Mouse (Mus musculus): ENCODE results near the gene Mrpl9. TPM values are rescaled to one million over a fixed set of nuclear protein-coding genes. Genes with fewer than 3 reads are reported as not detected.
A peak's percentile ranks its signal among the peaks of the same experiment; 100 is the strongest.

Gene Mrpl9
- polyA plus RNA-seq, 1 experiment from 2014 or later: 47.6 TPM

DNA sequence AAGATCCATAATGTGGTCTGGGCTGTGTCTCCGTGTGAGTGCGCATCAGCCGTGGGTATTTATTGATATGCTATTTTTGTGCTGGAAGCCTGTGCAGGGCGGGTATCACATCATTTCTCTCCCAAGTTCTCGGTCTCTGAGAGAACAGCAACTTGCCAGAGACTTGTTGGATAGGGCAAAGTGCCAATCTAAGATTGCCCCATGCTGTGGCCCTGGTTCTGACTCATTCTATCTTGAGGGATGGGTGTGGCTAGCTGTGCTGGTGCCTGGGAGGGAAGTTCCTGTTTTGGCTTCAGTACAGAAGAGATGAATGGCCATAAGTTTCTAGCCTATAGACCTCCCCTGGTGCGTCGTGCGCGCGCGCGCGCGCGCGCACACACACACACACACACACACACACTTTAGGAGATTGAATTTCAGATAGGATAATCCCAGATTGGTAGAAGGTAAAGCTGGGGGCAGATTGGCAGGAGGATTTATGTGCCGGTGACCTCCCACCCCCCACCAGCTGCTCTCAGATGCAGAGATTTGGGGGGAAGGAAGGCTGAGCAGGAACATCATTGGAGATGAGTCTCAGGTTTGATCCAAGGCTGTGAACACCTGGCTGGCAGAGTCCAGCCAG lies 39.8 kb downstream of the Mrpl9 start:
- Histone ChIP-seq H3K27ac (replicated peaks) (0 out of 2 replicates have a peak overlapping the region, but pooled peaks have one; percentile 49), H3K36me3 (ENCODE audit: control insufficient read depth, insufficient read depth, low read length) (no peaks in the 10 kb centered on the region)
- DNase-seq (ENCODE audit: low spot score): peak; percentile 63

DNA sequence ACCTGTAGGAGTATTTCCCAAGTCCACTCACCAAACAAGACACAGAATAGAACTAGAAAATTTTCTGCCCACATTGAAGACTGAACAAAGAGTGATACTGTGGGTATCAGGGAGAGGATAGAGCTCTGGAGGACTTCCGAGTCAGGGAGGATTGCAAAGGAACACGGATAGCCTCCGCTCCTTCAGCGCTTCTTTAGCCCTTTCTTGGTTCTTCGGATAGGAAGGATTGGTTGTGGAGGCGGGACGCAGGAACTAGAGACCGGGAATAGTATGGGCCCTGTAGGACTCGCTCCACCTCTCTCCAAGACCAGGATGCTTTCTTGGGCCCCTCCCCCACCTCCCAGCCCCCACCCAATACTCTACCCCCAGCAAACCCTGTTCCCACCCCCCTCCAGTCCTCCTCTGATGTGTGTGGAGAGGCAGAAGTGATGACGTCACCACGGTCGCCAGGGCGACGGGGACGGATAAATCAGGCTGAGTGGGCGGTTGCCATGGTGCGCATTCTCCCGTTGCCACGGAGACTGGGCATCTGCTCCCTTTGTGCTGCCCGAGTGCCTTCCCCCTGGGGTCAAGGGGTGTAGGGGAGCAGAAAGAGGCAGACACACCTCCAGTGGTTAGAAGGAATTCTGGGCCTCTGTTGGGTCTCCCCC lies 40.8 kb downstream of the Mrpl9 start:
- no peak for ATAC-seq (ENCODE audit: low FRiP score, low TSS enrichment)
- 32% methylated on average over 20 of the region's 20 CpGs for WGBS
- TF ChIP-seq CTCF (IDR thresholded peaks at IDR 0.05; ENCODE audit: low read depth) (no peak), EP300 (optimal IDR thresholded peaks at IDR 0.05) (no peak)

More for the DNA sequence above, 39.8 kb downstream of the Mrpl9 start:
- H3K27me3 ChIP-seq (ENCODE audit: control insufficient read depth, insufficient read depth, low read length): no peaks in the 10 kb centered on the region
- H3K4me2 ChIP-seq (replicated peaks; ENCODE audit: low read depth): no peak overlapping the region
- H3K4me3 ChIP-seq (ENCODE audit: low read depth, low read length): no peak overlapping the region
- no peaks in the 10 kb centered on the region for H3K4me1 ChIP-seq (replicated peaks; ENCODE audit: control insufficient read depth, insufficient read depth)
- WGBS: 73% methylated on average over 17 of the region's 17 CpGs
- no peak overlapping the region for H3K9ac ChIP-seq (ENCODE audit: low read length)
- peak; percentile 65 for ATAC-seq (ENCODE audit: low FRiP score, low TSS enrichment)
- TF ChIP-seq CTCF (IDR thresholded peaks at IDR 0.05; ENCODE audit: low read depth) (no peak), EP300 (optimal IDR thresholded peaks at IDR 0.05) (no peak)
- H3K9me3 ChIP-seq (ENCODE audit: control insufficient read depth, low read length): no peaks in the 10 kb centered on the region

DNA sequence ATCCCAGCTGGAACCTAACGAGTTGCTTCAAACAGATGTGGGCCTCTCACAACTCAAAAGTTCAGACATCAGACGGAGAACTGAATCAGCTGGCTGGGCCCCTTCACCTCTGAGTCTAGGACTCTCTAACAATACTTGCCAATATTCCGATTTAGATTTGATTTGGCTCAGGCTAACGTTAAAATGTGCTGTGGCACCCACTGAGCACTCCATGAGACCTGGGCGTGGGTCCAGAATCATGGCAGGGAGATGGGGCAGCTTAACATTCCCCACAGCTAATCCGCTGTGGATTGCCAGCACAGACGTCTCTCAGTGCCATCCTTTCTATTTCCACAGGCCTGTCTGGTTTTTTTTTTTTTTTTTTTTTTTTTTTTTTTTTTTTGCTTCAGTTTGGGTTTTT lies 42.8 kb downstream of the Mrpl9 start:
- TF ChIP-seq CTCF (IDR thresholded peaks at IDR 0.05; ENCODE audit: low read depth) (no peak), EP300 (optimal IDR thresholded peaks at IDR 0.05) (no peak)
- ATAC-seq (ENCODE audit: low FRiP score, low TSS enrichment): no peak
- no peak overlapping the region for H3K4me2 ChIP-seq (replicated peaks; ENCODE audit: low read depth)
- no peak overlapping the region for H3K4me3 ChIP-seq (ENCODE audit: low read depth, low read length)
- no peak for DNase-seq (ENCODE audit: low spot score)
- 58% methylated on average over 7 of the region's 7 CpGs for WGBS
- H3K9me3 ChIP-seq (ENCODE audit: control insufficient read depth, low read length): no peaks in the 10 kb centered on the region
- H3K36me3 ChIP-seq (ENCODE audit: control insufficient read depth, insufficient read depth, low read length): no peaks in the 10 kb centered on the region; the same call in 1 of the 2 replicates
- H3K27ac ChIP-seq (replicated peaks): no peak overlapping the region
- H3K9ac ChIP-seq (ENCODE audit: low read length): no peak overlapping the region
- no peaks in the 10 kb centered on the region for H3K27me3 ChIP-seq (ENCODE audit: control insufficient read depth, insufficient read depth, low read length)
- H3K4me1 ChIP-seq (replicated peaks; ENCODE audit: control insufficient read depth, insufficient read depth): no peaks in the 10 kb centered on the region

More for the DNA sequence above, 40.8 kb downstream of the Mrpl9 start:
- H3K27ac ChIP-seq (replicated peaks): no peak overlapping the region
- H3K9ac ChIP-seq (ENCODE audit: low read length): no peak overlapping the region
- H3K27me3 ChIP-seq (ENCODE audit: control insufficient read depth, insufficient read depth, low read length): no peaks in the 10 kb centered on the region
- no peak overlapping the region for H3K4me2 ChIP-seq (replicated peaks; ENCODE audit: low read depth)
- H3K4me1 ChIP-seq (replicated peaks; ENCODE audit: control insufficient read depth, insufficient read depth): no peaks in the 10 kb centered on the region
- no peaks in the 10 kb centered on the region for H3K36me3 ChIP-seq (ENCODE audit: control insufficient read depth, insufficient read depth, low read length)
- no peaks in the 10 kb centered on the region for H3K9me3 ChIP-seq (ENCODE audit: control insufficient read depth, low read length)
- peak; percentile 55 for DNase-seq (ENCODE audit: low spot score)
- H3K4me3 ChIP-seq (ENCODE audit: low read depth, low read length): no peak overlapping the region

DNA sequence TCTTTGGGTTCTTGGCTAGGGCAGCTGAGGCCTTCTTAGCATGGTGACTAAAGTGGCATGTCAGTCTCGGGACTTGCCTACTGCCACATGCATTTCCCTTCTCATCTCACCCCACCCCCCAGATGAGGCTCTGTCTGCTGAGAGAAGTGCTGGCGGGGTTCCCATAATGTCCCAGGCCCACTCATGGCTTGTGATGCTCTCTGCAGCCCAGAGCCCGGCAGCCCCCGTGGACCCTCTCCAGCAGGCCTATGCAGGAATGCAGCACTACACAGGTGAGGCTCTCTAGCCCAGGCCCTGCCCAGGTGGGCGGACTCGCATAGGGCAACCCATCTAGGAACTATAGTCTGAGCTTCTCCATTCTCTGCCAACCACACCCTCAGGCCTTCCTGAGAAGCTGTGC lies 44.5 kb downstream of the Mrpl9 start:
- H3K27ac ChIP-seq (replicated peaks): no peak overlapping the region
- DNase-seq (ENCODE audit: low spot score): no peak
- H3K4me1 ChIP-seq (replicated peaks; ENCODE audit: control insufficient read depth, insufficient read depth): no peaks in the 10 kb centered on the region
- 61% methylated on average over 6 of the region's 6 CpGs for WGBS
- no peak overlapping the region for H3K9ac ChIP-seq (ENCODE audit: low read length)
- no peak overlapping the region for H3K4me2 ChIP-seq (replicated peaks; ENCODE audit: low read depth)
- no peak overlapping the region for H3K4me3 ChIP-seq (ENCODE audit: low read depth, low read length)
- H3K36me3 ChIP-seq (ENCODE audit: control insufficient read depth, insufficient read depth, low read length): no peaks in the 10 kb centered on the region; the same call in 1 of the 2 replicates
- H3K27me3 ChIP-seq (ENCODE audit: control insufficient read depth, insufficient read depth, low read length): no peaks in the 10 kb centered on the region
- no peak for ATAC-seq (ENCODE audit: low FRiP score, low TSS enrichment)
- no peaks in the 10 kb centered on the region for H3K9me3 ChIP-seq (ENCODE audit: control insufficient read depth, low read length)
- TF ChIP-seq CTCF (IDR thresholded peaks at IDR 0.05; ENCODE audit: low read depth): no peak
- TF ChIP-seq EP300 (optimal IDR thresholded peaks at IDR 0.05): no peak

DNA sequence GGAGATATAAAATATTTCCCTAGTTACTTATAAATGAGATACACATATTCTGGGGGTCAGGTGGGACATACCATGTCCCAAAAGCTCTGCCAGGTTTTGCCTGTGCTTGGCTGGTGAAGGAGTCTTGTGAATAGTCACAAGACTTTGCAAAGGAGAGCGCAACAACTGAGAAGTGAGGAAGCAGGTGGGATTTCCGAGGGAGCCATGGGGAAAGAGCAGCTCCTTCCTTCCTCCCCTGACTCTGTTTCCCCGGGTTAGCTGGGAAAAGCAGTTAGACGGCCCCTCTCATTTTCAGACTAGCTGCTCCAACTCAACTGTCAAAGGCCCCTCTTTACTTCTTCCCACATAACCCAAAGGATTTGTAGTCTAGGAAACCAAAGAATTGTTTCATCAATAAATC lies 54.0 kb downstream of the Mrpl9 start:
- 86% methylated on average over 4 of the region's 4 CpGs for WGBS

More for the DNA sequence above, 54.0 kb downstream of the Mrpl9 start:
- Histone ChIP-seq H3K36me3 (ENCODE audit: control insufficient read depth, insufficient read depth, low read length) (peaks cover 6% of the 10 kb centered on the region; the same call in 1 of the 2 replicates), H3K9ac (ENCODE audit: low read length) (no peak overlapping the region), H3K4me2 (replicated peaks; ENCODE audit: low read depth) (no peak overlapping the region), H3K4me1 (replicated peaks; ENCODE audit: control insufficient read depth, insufficient read depth) (no peaks in the 10 kb centered on the region), H3K27me3 (ENCODE audit: control insufficient read depth, insufficient read depth, low read length) (no peaks in the 10 kb centered on the region), H3K27ac (replicated peaks) (no peak overlapping the region), H3K9me3 (ENCODE audit: control insufficient read depth, low read length) (no peaks in the 10 kb centered on the region), H3K4me3 (ENCODE audit: low read depth, low read length) (no peak overlapping the region)
- DNase-seq (ENCODE audit: low spot score) (no peak), ATAC-seq (ENCODE audit: low FRiP score, low TSS enrichment) (no peak)
- TF ChIP-seq EP300 (optimal IDR thresholded peaks at IDR 0.05): no peak
- TF ChIP-seq CTCF (IDR thresholded peaks at IDR 0.05; ENCODE audit: low read depth): no peak

Other genes starting within 250 kb of the Mrpl9 start
- gene Gm5286, start 246.6 kb upstream of the Mrpl9 start, polyA plus RNA-seq (2015; fragmentation: Nextera tagmentation; extraction: Ambion mirVana): 0.06 TPM in 1 of 2 replicates, not detected in the other
- not detected in 2 replicates for gene Gm4778, start 179.3 kb upstream of the Mrpl9 start, polyA plus RNA-seq (2015; fragmentation: Nextera tagmentation; extraction: Ambion mirVana)
- gene Them4, start 133.2 kb upstream of the Mrpl9 start, polyA plus RNA-seq (2015; fragmentation: Nextera tagmentation; extraction: Ambion mirVana): 10.2 and 10.4 TPM in 2 replicates
- gene Them5, start 101.2 kb upstream of the Mrpl9 start, polyA plus RNA-seq (2015; fragmentation: Nextera tagmentation; extraction: Ambion mirVana): 126 and 146 TPM in 2 replicates
- 0.82 and 1.5 TPM in 2 replicates for gene C2cd4d, start 80.9 kb upstream of the Mrpl9 start, polyA plus RNA-seq (2015; fragmentation: Nextera tagmentation; extraction: Ambion mirVana)
- gene Rorc, start 70.5 kb upstream of the Mrpl9 start, polyA plus RNA-seq (2015; fragmentation: Nextera tagmentation; extraction: Ambion mirVana): 7.5 and 8.8 TPM in 2 replicates
- gene Lingo4, start 44.8 kb upstream of the Mrpl9 start, polyA plus RNA-seq (2015; fragmentation: Nextera tagmentation; extraction: Ambion mirVana): 0.42 TPM in 2 replicates
- gene Tdrkh, start 30.0 kb upstream of the Mrpl9 start, polyA plus RNA-seq (2015; fragmentation: Nextera tagmentation; extraction: Ambion mirVana): 3.8 and 4.0 TPM in 2 replicates
- gene Oaz3, start 597 bp downstream of the Mrpl9 start, polyA plus RNA-seq (2015; fragmentation: Nextera tagmentation; extraction: Ambion mirVana): 0.21 and 0.28 TPM in 2 replicates
- gene Celf3, start 35.0 kb downstream of the Mrpl9 start, polyA plus RNA-seq (2015; fragmentation: Nextera tagmentation; extraction: Ambion mirVana): 11.0 and 11.6 TPM in 2 replicates
- 3.2 and 3.5 TPM in 2 replicates for gene Riiad1, start 37.0 kb downstream of the Mrpl9 start, polyA plus RNA-seq (2015; fragmentation: Nextera tagmentation; extraction: Ambion mirVana)
- 17.6 and 20.3 TPM in 2 replicates for gene Snx27, start 139.4 kb downstream of the Mrpl9 start, polyA plus RNA-seq (2015; fragmentation: Nextera tagmentation; extraction: Ambion mirVana)
- gene Gm10972, start 199.8 kb downstream of the Mrpl9 start, polyA plus RNA-seq (2015; fragmentation: Nextera tagmentation; extraction: Ambion mirVana): not detected in 2 replicates
- gene Tuft1, start 215.6 kb downstream of the Mrpl9 start, polyA plus RNA-seq (2015; fragmentation: Nextera tagmentation; extraction: Ambion mirVana): 39.7 and 43.4 TPM in 2 replicates